Mouse (Mus musculus): ENCODE measurements around the gene Cdh11. TPM values are rescaled to one million over a fixed set of nuclear protein-coding genes. Genes with fewer than 3 reads are reported as not detected.
"Not testable (repeated sequence)": the region's sequence is repeated elsewhere in the genome, so short reads cannot be mapped to it uniquely, and the experiment has no call there.

Cdh11 gene
- total and polyA plus RNA-seq, 3 experiments = 0.07 TPM; not detected in 2

DNA sequence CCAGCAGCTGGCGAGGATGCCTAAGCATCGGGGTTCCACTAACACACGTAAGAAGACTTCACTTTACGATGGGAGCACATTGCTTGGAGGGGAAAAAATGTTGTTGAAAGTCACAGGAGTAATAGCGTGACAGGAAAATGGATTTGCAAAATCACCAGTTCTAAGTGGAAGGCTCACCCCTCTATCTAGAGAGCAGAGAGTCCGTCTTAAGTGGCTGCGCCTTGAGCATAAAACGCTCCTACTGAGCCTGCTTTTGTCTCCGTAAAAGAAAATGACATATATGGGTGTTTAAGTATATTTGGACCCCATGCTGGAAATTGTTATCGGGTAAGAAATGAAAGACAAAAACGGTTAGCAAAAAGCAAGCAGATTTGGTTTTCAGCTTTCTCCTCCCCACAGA, 100.4 kb downstream of the Cdh11 start:
- Histone ChIP-seq H3K4me3 (ENCODE audit: control insufficient read depth in 1 of 2, insufficient read depth in 1 of 2, low read depth in 2 of 2, low read length in 2 of 2) (no peak overlapping the region), H3K36me3 (ENCODE audit: control insufficient read depth in 1 of 2, insufficient read depth in 2 of 2, low read length in 2 of 2) (no peaks in the 10 kb centered on the region), H3K27me3 (ENCODE audit: control insufficient read depth in 1 of 2, insufficient read depth in 2 of 2, low read length in 2 of 2) (no peaks in the 10 kb centered on the region), H3K27ac (ENCODE audit: control insufficient read depth, low read depth, low read length) (no peak overlapping the region), H3K4me1 (ENCODE audit: control insufficient read depth in 1 of 2, insufficient read depth in 2 of 2, low read length in 2 of 2) (no peaks in the 10 kb centered on the region), H3K79me2 (ENCODE audit: control insufficient read depth, insufficient read depth, low read length, poor library complexity) (no peaks in the 10 kb centered on the region), H3K9ac (ENCODE audit: control insufficient read depth, low read depth, low read length, poor library complexity, severe bottlenecking) (no peak overlapping the region), H3K9me3 (replicated peaks; ENCODE audit: insufficient read depth, low read length) (no peaks in the 10 kb centered on the region)
- TF ChIP-seq USF1 (IDR thresholded peaks at IDR 0.05; ENCODE audit: low read depth, low read length) = no peak
- no peak for TF ChIP-seq MYB (IDR thresholded peaks at IDR 0.05; ENCODE audit: low read depth, low read length)
- no peak for TF ChIP-seq ELF1 (IDR thresholded peaks at IDR 0.05; ENCODE audit: low read depth, low read length)
- no peak for TF ChIP-seq SMC3 (IDR thresholded peaks at IDR 0.05; ENCODE audit: low read depth, low read length)
- no peak for TF ChIP-seq USF2 (IDR thresholded peaks at IDR 0.05; ENCODE audit: borderline replicate concordance in 1 of 2, insufficient read depth in 1 of 2, low read depth in 1 of 2, low read length in 2 of 2)
- no peak for TF ChIP-seq MXI1 (IDR thresholded peaks at IDR 0.05; ENCODE audit: low read depth, low read length)
- no peak for TF ChIP-seq MAX (IDR thresholded peaks at IDR 0.05; ENCODE audit: low read length)
- TF ChIP-seq MAZ (IDR thresholded peaks at IDR 0.05; ENCODE audit: low read depth, low read length) = no peak
- TF ChIP-seq TAL1 (IDR thresholded peaks at IDR 0.05; ENCODE audit: low read length) = no peak
- no peak for TF ChIP-seq KAT2A (conservative IDR thresholded peaks at IDR 0.05; ENCODE audit: low read depth, low read length)
- no peak for DNase-seq (ENCODE audit: low read depth, low spot score)

GRCm38 (mm10) chr8:102677148-102677547, 108.3 kb downstream of the Cdh11 start:
- no peaks in the 10 kb centered on the region for H3K27me3 ChIP-seq (ENCODE audit: control insufficient read depth in 1 of 2, insufficient read depth in 2 of 2, low read length in 2 of 2)
- no peaks in the 10 kb centered on the region for H3K4me1 ChIP-seq (ENCODE audit: control insufficient read depth in 1 of 2, insufficient read depth in 2 of 2, low read length in 2 of 2)
- no peak overlapping the region for H3K4me3 ChIP-seq (ENCODE audit: control insufficient read depth in 1 of 2, insufficient read depth in 1 of 2, low read depth in 2 of 2, low read length in 2 of 2)
- H3K9me3 ChIP-seq (replicated peaks; ENCODE audit: insufficient read depth, low read length) = no peaks in the 10 kb centered on the region
- no peaks in the 10 kb centered on the region for H3K79me2 ChIP-seq (ENCODE audit: control insufficient read depth, insufficient read depth, low read length, poor library complexity)
- no peak overlapping the region for H3K9ac ChIP-seq (ENCODE audit: control insufficient read depth, low read depth, low read length, poor library complexity, severe bottlenecking)
- no peak for TF ChIP-seq NRF1 (IDR thresholded peaks at IDR 0.05; ENCODE audit: insufficient read depth, low read depth, low read length, poor library complexity, severe bottlenecking)
- TF ChIP-seq JUND (IDR thresholded peaks at IDR 0.05; ENCODE audit: low read depth, low read length) = no peak
- TF ChIP-seq MYB (IDR thresholded peaks at IDR 0.05; ENCODE audit: low read depth, low read length) = no peak
- TF ChIP-seq TAL1 (IDR thresholded peaks at IDR 0.05; ENCODE audit: low read length) = no peak
- no peak for TF ChIP-seq CHD2 (IDR thresholded peaks at IDR 0.05; ENCODE audit: low read length)
- no peak for TF ChIP-seq CTCF (IDR thresholded peaks at IDR 0.05 in 2 of 3, conservative IDR thresholded peaks at IDR 0.05 in 1 of 3; ENCODE audit: control insufficient read depth in 1 of 3, insufficient read depth in 1 of 3, low read depth in 2 of 3, low read length in 3 of 3, poor library complexity in 1 of 3, severe bottlenecking in 1 of 3)
- no peak for TF ChIP-seq RCOR1 (IDR thresholded peaks at IDR 0.05; ENCODE audit: low read depth, low read length)
- no peak for TF ChIP-seq E2F4 (IDR thresholded peaks at IDR 0.05; ENCODE audit: borderline replicate concordance, low read depth, low read length)
- no peak for TF ChIP-seq SMC3 (IDR thresholded peaks at IDR 0.05; ENCODE audit: low read depth, low read length)
- no peak overlapping the region for H3K27ac ChIP-seq (ENCODE audit: control insufficient read depth, low read depth, low read length)
- DNase-seq (ENCODE audit: low read depth, low spot score) = no peak
- H3K36me3 ChIP-seq (ENCODE audit: control insufficient read depth in 1 of 2, insufficient read depth in 2 of 2, low read length in 2 of 2) = no peaks in the 10 kb centered on the region

GRCm38 (mm10) chr8:102664561-102664960, 120.9 kb downstream of the Cdh11 start:
- not testable (repeated sequence) for H3K9ac ChIP-seq (ENCODE audit: control insufficient read depth, low read depth, low read length, poor library complexity, severe bottlenecking); DNase-seq (ENCODE audit: low read depth, low spot score); H3K4me3 ChIP-seq (ENCODE audit: control insufficient read depth in 1 of 2, insufficient read depth in 1 of 2, low read depth in 2 of 2, low read length in 2 of 2); H3K36me3 ChIP-seq (ENCODE audit: control insufficient read depth in 1 of 2, insufficient read depth in 2 of 2, low read length in 2 of 2); H3K27me3 ChIP-seq (ENCODE audit: control insufficient read depth in 1 of 2, insufficient read depth in 2 of 2, low read length in 2 of 2); H3K27ac ChIP-seq (ENCODE audit: control insufficient read depth, low read depth, low read length); H3K9me3 ChIP-seq (replicated peaks; ENCODE audit: insufficient read depth, low read length); H3K4me1 ChIP-seq (ENCODE audit: control insufficient read depth in 1 of 2, insufficient read depth in 2 of 2, low read length in 2 of 2); H3K79me2 ChIP-seq (ENCODE audit: control insufficient read depth, insufficient read depth, low read length, poor library complexity)
